Mouse (Mus musculus) naive thymus-derived CD4-positive, alpha-beta T cell, adult 2 months (primary cell): ENCODE measurements around the gene Dnpep.
A peak's percentile ranks its signal among the peaks of the same experiment; 100 is the strongest.

Source experiments
- DNase-seq: peaks from one replicate; pipeline ENCODE4 v3.0.0-alpha.2; 2011; ENCODE audit warnings: low read depth

Gene Dnpep

GRCm38 (mm10) chr1:75317241-75318201, at the start of gene Dnpep:
TSS of gene Dnpep (minus strand) at chr1:75317990.
- peak; percentile 100 for DNase-seq

- no peak for DNase-seq
Observed at GRCm38 (mm10) chr1:75365510-75366137, 47.8 kb upstream of the Dnpep start.

- DNase-seq, result no peak
Observed at GRCm38 (mm10) chr1:75363868-75364267, 46.1 kb upstream of the Dnpep start.

GRCm38 (mm10) chr1:75361750-75362149, 44.0 kb upstream of the Dnpep start:
- DNase-seq, result no peak

- no peak for DNase-seq
Observed at GRCm38 (mm10) chr1:75361123-75361522, 43.3 kb upstream of the Dnpep start.

GRCm38 (mm10) chr1:75360112-75361031, 42.6 kb upstream of the Dnpep start, which contains the start of gene Des:
TSS of gene Des (plus strand) at chr1:75360329.
- DNase-seq, result no peak

- no peak for DNase-seq
Observed at GRCm38 (mm10) chr1:75359346-75359745, 41.6 kb upstream of the Dnpep start.

GRCm38 (mm10) chr1:75358009-75358408, 40.2 kb upstream of the Dnpep start:
- DNase-seq, result no peak

- DNase-seq, result no peak
Observed at GRCm38 (mm10) chr1:75357261-75357660, 39.5 kb upstream of the Dnpep start.

- DNase-seq, result no peak
Observed at GRCm38 (mm10) chr1:75349275-75349674, 31.5 kb upstream of the Dnpep start.

GRCm38 (mm10) chr1:75347279-75347678, 29.5 kb upstream of the Dnpep start:
- no peak for DNase-seq

- no peak for DNase-seq
Observed at GRCm38 (mm10) chr1:75345036-75345935, 27.5 kb upstream of the Dnpep start.

- no peak for DNase-seq
Observed at GRCm38 (mm10) chr1:75344291-75345035, 26.7 kb upstream of the Dnpep start.

GRCm38 (mm10) chr1:75342874-75343416, 25.2 kb upstream of the Dnpep start:
- DNase-seq, result peak; percentile 35

- DNase-seq, result no peak
Observed at GRCm38 (mm10) chr1:75340519-75340918, 22.7 kb upstream of the Dnpep start.

- DNase-seq, result no peak
Observed at GRCm38 (mm10) chr1:75339337-75339736, 21.5 kb upstream of the Dnpep start.

GRCm38 (mm10) chr1:75338091-75338694, 20.4 kb upstream of the Dnpep start:
- DNase-seq, result no peak

- no peak for DNase-seq
Observed at GRCm38 (mm10) chr1:75337097-75337496, 19.3 kb upstream of the Dnpep start.

GRCm38 (mm10) chr1:75336461-75336860, 18.7 kb upstream of the Dnpep start:
- no peak for DNase-seq

GRCm38 (mm10) chr1:75331271-75331670, 13.5 kb upstream of the Dnpep start:
- DNase-seq, result no peak
